Mouse (Mus musculus) limb, embryonic 14.5 days (tissue): ENCODE data around the gene Pan3. TPM values are rescaled to one million over a fixed set of nuclear protein-coding genes. Genes with fewer than 3 reads are reported as not detected.

Experiments used
- ATAC-seq: fragments of 200-750 bp; cut with Nextera tagmentation; 2 replicates; pipeline ENCODE4 v1.8.0; 2017; ENCODE audit warnings: low read depth, moderate number of reproducible peaks, moderate TSS enrichment; ENCODE audit not compliant: low FRiP score
- DNase-seq: peaks from one replicate; pipeline ENCODE4 v3.0.0-alpha.2; 2015; ENCODE audit warnings: low spot score
- H3K27ac ChIP-seq: fragments of 300-500 bp; sonication (generic); replicated peaks from 2 replicates; pipeline ENCODE4 v1.5.1; 2014; ENCODE audit warnings: low read depth, mild to moderate bottlenecking, low read length, moderate library complexity, mixed read lengths
- H3K27me3 ChIP-seq: fragments of 300-500 bp; sonication (generic); 2 replicates; pipeline ENCODE4 v1.6.1; 2014; ENCODE audit warnings: low read length, mixed read lengths; ENCODE audit not compliant: control insufficient read depth, insufficient read depth
- H3K36me3 ChIP-seq: fragments of 300-500 bp; sonication (generic); 2 replicates; pipeline ENCODE4 v1.6.1; 2014; ENCODE audit warnings: mild to moderate bottlenecking, low read length, moderate library complexity, mixed read lengths; ENCODE audit not compliant: control insufficient read depth, insufficient read depth
- H3K4me1 ChIP-seq: fragments of 300-500 bp; sonication (generic); 2 replicates; pipeline ENCODE4 v1.6.1; 2014; ENCODE audit warnings: antibody characterized with exemption, low read length, mixed read lengths; ENCODE audit not compliant: control insufficient read depth, insufficient read depth
- H3K4me2 ChIP-seq: fragments of 300-500 bp; sonication (generic); replicated peaks from 2 replicates; pipeline ENCODE4 v1.6.1; 2014; ENCODE audit warnings: low read depth, mild to moderate bottlenecking, low read length, moderate library complexity; ENCODE audit not compliant: severe bottlenecking
- H3K4me3 ChIP-seq: fragments of 300-500 bp; sonication (generic); replicated peaks from 2 replicates; pipeline ENCODE4 v1.5.1; 2014; ENCODE audit warnings: low read length
- H3K9ac ChIP-seq: fragments of 300-500 bp; sonication (generic); 2 replicates; pipeline ENCODE4 v1.6.1; 2014; ENCODE audit warnings: mild to moderate bottlenecking, low read depth, low read length, moderate library complexity; ENCODE audit not compliant: severe bottlenecking
- H3K9me3 ChIP-seq: fragments of 300-500 bp; sonication (generic); 2 replicates; pipeline ENCODE4 v1.6.1; 2016; ENCODE audit warnings: low read length; ENCODE audit not compliant: control insufficient read depth
- POLR2A ChIP-seq: fragments of 200-500 bp; IDR thresholded peaks from 2 replicates; pipeline ENCODE4 v1.8.0; 2012; ENCODE audit warnings: inconsistent platforms, mild to moderate bottlenecking, moderate library complexity, borderline replicate concordance; ENCODE audit not compliant: insufficient read depth, insufficient read length; ENCODE audit errors: extremely low read depth
- WGBS: fragments of 180-500 bp; shearing (Covaris S2); extraction: QIAGEN DNeasy Blood & Tissue Kit; methylation state at CpG from one replicate; pipeline ENCODE4 v1.1.7; 2014; 5-methylcytosine and 5-hydroxymethylcytosine counted together
- polyA plus RNA-seq, 2 experiments: library from polyadenylated mRNA; depleted of rRNA in 1 of 2; stranded (reverse) in 1 of 2; unstranded in 1 of 2; fragments of >200 nt; fragmentation: Nextera tagmentation in 1 of 2; extraction: Ambion mirVana in 1 of 2; gene quantifications; 2 replicates each; pipeline versions ENCODE4 v1.2.1 to v1.2.3; 2012 to 2014

Gene Pan3
- polyA plus RNA-seq, 2 experiments, result 46.7 to 60.7 TPM

GRCm38 (mm10) chr5:147489226-147489625, 59.3 kb downstream of the Pan3 start:
- Histone ChIP-seq H3K27me3 (no peaks in the 10 kb centered on the region), H3K27ac (no peak overlapping the region), H3K9ac (no peak overlapping the region), H3K4me1 (no peaks in the 10 kb centered on the region), H3K36me3 (peaks cover 4% of the 10 kb centered on the region; the same call in 1 of the 2 replicates), H3K4me3 (no peak overlapping the region), H3K4me2 (no peak overlapping the region), H3K9me3 (no peaks in the 10 kb centered on the region)
- ATAC-seq (no peak), DNase-seq (no peak)
- WGBS, result 58% methylated on average over 6 of the region's 6 CpGs
- TF ChIP-seq POLR2A, result no peak

- TF ChIP-seq POLR2A, result no peak
- Histone ChIP-seq H3K9ac (no peak overlapping the region), H3K4me2 (no peak overlapping the region), H3K9me3 (no peaks in the 10 kb centered on the region), H3K27ac (no peak overlapping the region), H3K4me3 (no peak overlapping the region), H3K4me1 (no peaks in the 10 kb centered on the region), H3K36me3 (peaks cover 7% of the 10 kb centered on the region; the same call in 1 of the 2 replicates), H3K27me3 (no peaks in the 10 kb centered on the region)
- WGBS, result 80% methylated on average over 5 of the region's 5 CpGs
- no peak for ATAC-seq
- no peak for DNase-seq
These were observed 60.9 kb downstream of the Pan3 start for GRCm38 (mm10) chr5:147490907-147491306.

GRCm38 (mm10) chr5:147492511-147492910, 62.5 kb downstream of the Pan3 start:
- H3K36me3 ChIP-seq, result peaks cover 7% of the 10 kb centered on the region; the same call in 1 of the 2 replicates
- DNase-seq (no peak), ATAC-seq (no peak)
- no peaks in the 10 kb centered on the region for H3K9me3 ChIP-seq
- H3K27ac ChIP-seq, result no peak overlapping the region
- H3K9ac ChIP-seq, result no peak overlapping the region
- no peaks in the 10 kb centered on the region for H3K27me3 ChIP-seq
- 82% methylated on average over 3 of the region's 3 CpGs for WGBS
- H3K4me1 ChIP-seq, result peaks cover 3% of the 10 kb centered on the region; the same call in 1 of the 2 replicates
- no peak for TF ChIP-seq POLR2A
- no peak overlapping the region for H3K4me2 ChIP-seq
- H3K4me3 ChIP-seq, result no peak overlapping the region

GRCm38 (mm10) chr5:147493205-147493604, 63.2 kb downstream of the Pan3 start:
- H3K4me1 ChIP-seq, result peaks cover 3% of the 10 kb centered on the region
- no peaks in the 10 kb centered on the region for H3K9me3 ChIP-seq
- peaks cover 7% of the 10 kb centered on the region; the same call in 1 of the 2 replicates for H3K36me3 ChIP-seq
- no peak overlapping the region for H3K4me3 ChIP-seq
- H3K9ac ChIP-seq, result no peak overlapping the region
- no peak overlapping the region for H3K27ac ChIP-seq
- ATAC-seq (no peak), DNase-seq (no peak)
- WGBS, result 78% methylated on average over 1 of the region's 1 CpGs
- H3K27me3 ChIP-seq, result no peaks in the 10 kb centered on the region
- TF ChIP-seq POLR2A, result no peak
- no peak overlapping the region for H3K4me2 ChIP-seq

DNA sequence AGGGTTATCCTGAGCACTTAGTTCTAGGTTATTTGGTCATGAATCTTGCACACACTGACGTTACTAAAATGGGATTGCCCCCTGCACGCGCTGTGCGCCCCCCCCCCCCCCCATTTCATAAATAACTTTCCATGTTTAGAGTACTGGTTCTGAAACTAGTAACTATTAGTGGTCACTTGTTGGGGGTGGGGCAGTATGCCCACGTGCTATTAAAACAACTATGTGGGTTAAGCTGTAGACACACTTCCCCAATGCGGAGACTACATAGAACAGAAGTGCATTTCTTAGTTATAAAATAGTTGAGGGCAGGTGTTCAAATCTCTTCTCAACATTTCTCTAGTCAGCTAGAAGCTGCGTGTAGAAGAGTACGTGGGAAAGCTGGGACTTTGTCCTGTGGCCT, 63.7 kb downstream of the Pan3 start:
- TF ChIP-seq POLR2A, result no peak
- ATAC-seq (no peak), DNase-seq (no peak)
- Histone ChIP-seq H3K27me3 (no peaks in the 10 kb centered on the region), H3K36me3 (0 out of 2 replicates have a peak, but pooled peaks cover 7% of the 10 kb centered on the region), H3K9ac (no peak overlapping the region), H3K27ac (no peak overlapping the region), H3K4me1 (peaks cover 3% of the 10 kb centered on the region), H3K4me3 (no peak overlapping the region), H3K9me3 (no peaks in the 10 kb centered on the region), H3K4me2 (no peak overlapping the region)
- WGBS, result 86% methylated on average over 8 of the region's 8 CpGs

GRCm38 (mm10) chr5:147494388-147494787, 64.4 kb downstream of the Pan3 start:
- no peak for ATAC-seq
- Histone ChIP-seq H3K4me3 (no peak overlapping the region), H3K27me3 (no peaks in the 10 kb centered on the region), H3K9ac (no peak overlapping the region), H3K36me3 (0 out of 2 replicates have a peak, but pooled peaks cover 3% of the 10 kb centered on the region), H3K4me1 (peaks cover 4% of the 10 kb centered on the region), H3K9me3 (no peaks in the 10 kb centered on the region), H3K27ac (no peak overlapping the region), H3K4me2 (no peak overlapping the region)
- TF ChIP-seq POLR2A, result no peak
- DNase-seq, result no peak
- 89% methylated on average over 4 of the region's 4 CpGs for WGBS
